Mouse (Mus musculus): ENCODE measurements around the gene Zdhhc8. TPM values are rescaled to one million over a fixed set of nuclear protein-coding genes. Genes with fewer than 3 reads are reported as not detected.
A peak's percentile ranks its signal among the peaks of the same experiment; 100 is the strongest.
"Not testable (repeated sequence)": the region's sequence is repeated elsewhere in the genome, so short reads cannot be mapped to it uniquely, and the experiment has no call there.

Zdhhc8 gene
- polyA plus RNA-seq, 1 experiment from 2014 or later = 21.2 TPM

- 0 out of 2 replicates have a peak, but pooled peaks have one; percentile 21 for ATAC-seq (ENCODE audit: low FRiP score, low read depth)
- H3K4me1 ChIP-seq = peaks cover 19% of the 10 kb centered on the region
- H3K9me3 ChIP-seq = no peaks in the 10 kb centered on the region
- WGBS = 24% methylated on average over 8 of the region's 8 CpGs
- H3K9ac ChIP-seq = 0 out of 2 replicates have a peak overlapping the region, but pooled peaks have one; percentile 31
- no peak overlapping the region for H3K27ac ChIP-seq
- H3K4me3 ChIP-seq = no peak overlapping the region
- no peak overlapping the region for H3K4me2 ChIP-seq (replicated peaks)
- H3K36me3 ChIP-seq = no peaks in the 10 kb centered on the region
- peaks cover 28% of the 10 kb centered on the region for H3K27me3 ChIP-seq
Measured at GRCm38 (mm10) chr16:18210701-18211416, 24.1 kb downstream of the Zdhhc8 start.

GRCm38 (mm10) chr16:18203430-18204091, 31.4 kb downstream of the Zdhhc8 start:
- Histone ChIP-seq H3K36me3 (no peaks in the 10 kb centered on the region), H3K4me2 (replicated peaks) (no peak overlapping the region), H3K9me3 (no peaks in the 10 kb centered on the region), H3K4me1 (peaks cover 40% of the 10 kb centered on the region), H3K27me3 (peaks cover 34% of the 10 kb centered on the region), H3K27ac (no peak overlapping the region), H3K9ac (no peak overlapping the region), H3K4me3 (no peak overlapping the region)
- WGBS = 11% methylated on average over 7 of the region's 7 CpGs
- ATAC-seq (ENCODE audit: low FRiP score, low read depth) = no peak

- no peak overlapping the region for H3K4me2 ChIP-seq (replicated peaks)
- no peaks in the 10 kb centered on the region for H3K9me3 ChIP-seq
- H3K4me1 ChIP-seq = peaks cover 55% of the 10 kb centered on the region
- no peak for ATAC-seq (ENCODE audit: low FRiP score, low read depth)
- H3K27me3 ChIP-seq = peaks cover 42% of the 10 kb centered on the region
- H3K9ac ChIP-seq = no peak overlapping the region
- 93% methylated on average over 1 of the region's 1 CpGs for WGBS
- H3K4me3 ChIP-seq = no peak overlapping the region
- no peak overlapping the region for H3K27ac ChIP-seq
- no peaks in the 10 kb centered on the region for H3K36me3 ChIP-seq
Measured at GRCm38 (mm10) chr16:18202061-18202460, 32.9 kb downstream of the Zdhhc8 start.

- H3K9me3 ChIP-seq = no peaks in the 10 kb centered on the region
- no peaks in the 10 kb centered on the region for H3K36me3 ChIP-seq
- no peak overlapping the region for H3K4me2 ChIP-seq (replicated peaks)
- no peak overlapping the region for H3K9ac ChIP-seq
- no peak for ATAC-seq (ENCODE audit: low FRiP score, low read depth)
- H3K27me3 ChIP-seq = peaks cover 47% of the 10 kb centered on the region
- no peak overlapping the region for H3K4me3 ChIP-seq
- H3K27ac ChIP-seq = no peak overlapping the region
- WGBS = 27% methylated on average over 1 of the region's 1 CpGs
- peaks cover 58% of the 10 kb centered on the region for H3K4me1 ChIP-seq
Measured at GRCm38 (mm10) chr16:18201620-18202019, 33.3 kb downstream of the Zdhhc8 start.

GRCm38 (mm10) chr16:18200062-18200461, 34.9 kb downstream of the Zdhhc8 start:
- 0 out of 2 replicates have a peak overlapping the region, but pooled peaks have one; percentile 4 for H3K27ac ChIP-seq
- H3K9ac ChIP-seq = peak overlapping the region; percentile 4; the same call in 1 of the 2 replicates
- H3K36me3 ChIP-seq = no peaks in the 10 kb centered on the region
- H3K4me3 ChIP-seq = no peak overlapping the region
- WGBS = 82% methylated on average over 2 of the region's 2 CpGs
- peaks cover 66% of the 10 kb centered on the region for H3K4me1 ChIP-seq
- H3K4me2 ChIP-seq (replicated peaks) = no peak overlapping the region
- no peaks in the 10 kb centered on the region for H3K9me3 ChIP-seq
- H3K27me3 ChIP-seq = peaks cover 50% of the 10 kb centered on the region
- ATAC-seq (ENCODE audit: low FRiP score, low read depth) = no peak

GRCm38 (mm10) chr16:18198365-18199098, 36.4 kb downstream of the Zdhhc8 start:
- peaks cover 69% of the 10 kb centered on the region for H3K4me1 ChIP-seq
- peak overlapping the region; percentile 7; the same call in 1 of the 2 replicates for H3K4me2 ChIP-seq (replicated peaks)
- peaks cover 51% of the 10 kb centered on the region for H3K27me3 ChIP-seq
- no peak overlapping the region for H3K27ac ChIP-seq
- no peak overlapping the region for H3K4me3 ChIP-seq
- WGBS = 24% methylated on average over 10 of the region's 10 CpGs
- no peak for ATAC-seq (ENCODE audit: low FRiP score, low read depth)
- H3K9me3 ChIP-seq = no peaks in the 10 kb centered on the region
- H3K36me3 ChIP-seq = no peaks in the 10 kb centered on the region
- H3K9ac ChIP-seq = peak overlapping the region; percentile 31; the same call in 1 of the 2 replicates

- Histone ChIP-seq H3K4me2 (replicated peaks) (no peak overlapping the region), H3K9ac (no peak overlapping the region; the same call in 1 of the 2 replicates), H3K27ac (no peak overlapping the region), H3K36me3 (no peaks in the 10 kb centered on the region), H3K4me1 (peaks cover 66% of the 10 kb centered on the region), H3K4me3 (no peak overlapping the region), H3K9me3 (no peaks in the 10 kb centered on the region), H3K27me3 (peaks cover 53% of the 10 kb centered on the region)
- no peak for ATAC-seq (ENCODE audit: low FRiP score, low read depth)
- WGBS = 72% methylated on average over 6 of the region's 6 CpGs
Measured at GRCm38 (mm10) chr16:18197881-18198280, 37.1 kb downstream of the Zdhhc8 start.

GRCm38 (mm10) chr16:18195561-18195960, 39.4 kb downstream of the Zdhhc8 start:
- WGBS = 28% methylated on average over 3 of the region's 3 CpGs
- not testable (repeated sequence) for ATAC-seq (ENCODE audit: low FRiP score, low read depth); H3K4me3 ChIP-seq; H3K9ac ChIP-seq; H3K36me3 ChIP-seq; H3K4me2 ChIP-seq (replicated peaks); H3K9me3 ChIP-seq; H3K27ac ChIP-seq
- peaks cover 58% of the 10 kb centered on the region for H3K4me1 ChIP-seq
- peaks cover 59% of the 10 kb centered on the region for H3K27me3 ChIP-seq

- Histone ChIP-seq H3K36me3 (no peaks in the 10 kb centered on the region), H3K4me1 (peaks cover 54% of the 10 kb centered on the region), H3K9me3 (no peaks in the 10 kb centered on the region), H3K9ac (no peak overlapping the region), H3K4me3 (no peak overlapping the region), H3K27ac (no peak overlapping the region), H3K4me2 (replicated peaks) (no peak overlapping the region; the same call in 1 of the 2 replicates), H3K27me3 (peaks cover 60% of the 10 kb centered on the region)
- 44% methylated on average over 5 of the region's 5 CpGs for WGBS
- ATAC-seq (ENCODE audit: low FRiP score, low read depth) = no peak
Measured at GRCm38 (mm10) chr16:18195068-18195467, 39.9 kb downstream of the Zdhhc8 start.

- Histone ChIP-seq H3K27ac (no peak overlapping the region), H3K4me2 (replicated peaks) (no peak overlapping the region; the same call in 1 of the 2 replicates), H3K27me3 (peaks cover 60% of the 10 kb centered on the region), H3K4me3 (no peak overlapping the region), H3K4me1 (peaks cover 48% of the 10 kb centered on the region), H3K9ac (peak overlapping the region; percentile 31; the same call in 1 of the 2 replicates), H3K9me3 (no peaks in the 10 kb centered on the region), H3K36me3 (no peaks in the 10 kb centered on the region)
- 51% methylated on average over 15 of the region's 15 CpGs for WGBS
- ATAC-seq (ENCODE audit: low FRiP score, low read depth) = peak; percentile 42; the same call in 1 of the 2 replicates
Measured at GRCm38 (mm10) chr16:18194208-18194985, 40.5 kb downstream of the Zdhhc8 start.

GRCm38 (mm10) chr16:18191006-18191405, 43.9 kb downstream of the Zdhhc8 start:
- Histone ChIP-seq H3K4me2 (replicated peaks) (no peak overlapping the region), H3K9ac (no peak overlapping the region), H3K9me3 (0 out of 2 replicates have a peak, but pooled peaks cover 3% of the 10 kb centered on the region), H3K36me3 (no peaks in the 10 kb centered on the region), H3K27ac (no peak overlapping the region), H3K4me1 (peaks cover 33% of the 10 kb centered on the region), H3K27me3 (peaks cover 51% of the 10 kb centered on the region), H3K4me3 (no peak overlapping the region)
- WGBS = 77% methylated on average over 2 of the region's 2 CpGs
- no peak for ATAC-seq (ENCODE audit: low FRiP score, low read depth)
